Mouse (Mus musculus): ENCODE measurements at regions not wholly inside any gene's neighbourhood (a gene's known extent, or its start where the extent isn't known, plus 50 kb on each side); places are given as distances from the start of the nearest gene placed in this dataset.
A peak's percentile ranks its signal among the peaks of the same experiment; 100 is the strongest.

GRCm38 (mm10) chr17:89592826-89593225, 317.4 kb downstream of the Gm10184 start:
- no peak for DNase-seq (ENCODE audit: extremely low spot score, low read depth, low spot score)

- DNase-seq (ENCODE audit: extremely low spot score, low read depth, low spot score): no peak
Measured at GRCm38 (mm10) chr17:89559506-89559905, 350.7 kb downstream of the Gm10184 start.

GRCm38 (mm10) chr17:89554754-89555153, 354.3 kb upstream of the Fshr start:
- DNase-seq (ENCODE audit: extremely low spot score, low read depth, low spot score): no peak

GRCm38 (mm10) chr17:89553597-89553996, 353.1 kb upstream of the Fshr start:
- no peak for DNase-seq (ENCODE audit: extremely low spot score, low read depth, low spot score)

GRCm38 (mm10) chr17:89550758-89551157, 350.3 kb upstream of the Fshr start:
- DNase-seq (ENCODE audit: extremely low spot score, low read depth, low spot score): no peak

- no peak for DNase-seq (ENCODE audit: extremely low spot score, low read depth, low spot score)
Measured at GRCm38 (mm10) chr17:89521912-89522311, 321.4 kb upstream of the Fshr start.

- no peak for DNase-seq (ENCODE audit: extremely low spot score, low read depth, low spot score)
Measured at GRCm38 (mm10) chr17:89519413-89519812, 318.9 kb upstream of the Fshr start.

- no peak for DNase-seq (ENCODE audit: extremely low spot score, low read depth, low spot score)
Measured at GRCm38 (mm10) chr17:89505288-89505687, 304.8 kb upstream of the Fshr start.

GRCm38 (mm10) chr17:89493547-89493946, 293.1 kb upstream of the Fshr start:
- DNase-seq (ENCODE audit: extremely low spot score, low read depth, low spot score): no peak

GRCm38 (mm10) chr17:89466486-89466885, 266.0 kb upstream of the Fshr start:
- no peak for DNase-seq (ENCODE audit: extremely low spot score, low read depth, low spot score)

- no peak for DNase-seq (ENCODE audit: extremely low spot score, low read depth, low spot score)
Measured at GRCm38 (mm10) chr17:89465883-89466282, 265.4 kb upstream of the Fshr start.

GRCm38 (mm10) chr17:89460438-89460837, 260.0 kb upstream of the Fshr start:
- DNase-seq (ENCODE audit: extremely low spot score, low read depth, low spot score): peak; percentile 18

GRCm38 (mm10) chr17:89454301-89454700, 253.8 kb upstream of the Fshr start:
- no peak for DNase-seq (ENCODE audit: extremely low spot score, low read depth, low spot score)

GRCm38 (mm10) chr17:89450724-89451123, 250.2 kb upstream of the Fshr start:
- no peak for DNase-seq (ENCODE audit: extremely low spot score, low read depth, low spot score)

GRCm38 (mm10) chr17:89449391-89449790, 248.9 kb upstream of the Fshr start:
- no peak for DNase-seq (ENCODE audit: extremely low spot score, low read depth, low spot score)

- DNase-seq (ENCODE audit: extremely low spot score, low read depth, low spot score): no peak
Measured at GRCm38 (mm10) chr17:89434288-89434687, 233.8 kb upstream of the Fshr start.

GRCm38 (mm10) chr17:89410026-89410425, 209.6 kb upstream of the Fshr start:
- DNase-seq (ENCODE audit: extremely low spot score, low read depth, low spot score): no peak

- no peak for DNase-seq (ENCODE audit: extremely low spot score, low read depth, low spot score)
Measured at GRCm38 (mm10) chr17:89405589-89405988, 205.1 kb upstream of the Fshr start.

- no peak for DNase-seq (ENCODE audit: extremely low spot score, low read depth, low spot score)
Measured at GRCm38 (mm10) chr17:89357241-89357640, 156.8 kb upstream of the Fshr start.

GRCm38 (mm10) chr17:89340497-89341205, 140.2 kb upstream of the Fshr start:
- no peak for DNase-seq (ENCODE audit: extremely low spot score, low read depth, low spot score)

- no peak for DNase-seq (ENCODE audit: extremely low spot score, low read depth, low spot score)
Measured at GRCm38 (mm10) chr17:89319602-89320288, 119.3 kb upstream of the Fshr start.

- no peak for DNase-seq (ENCODE audit: extremely low spot score, low read depth, low spot score)
Measured at GRCm38 (mm10) chr17:89318356-89318755, 117.9 kb upstream of the Fshr start.

GRCm38 (mm10) chr17:89311133-89311532, 110.7 kb upstream of the Fshr start:
- no peak for DNase-seq (ENCODE audit: extremely low spot score, low read depth, low spot score)

Measured in hindlimb bud, embryonic 11.5 days (tissue).